Mouse (Mus musculus): ENCODE results near the gene Olfr1170. TPM values are rescaled to one million over a fixed set of nuclear protein-coding genes. Genes with fewer than 3 reads are reported as not detected.

The Olfr1170 gene
- not detected in 3 replicates for total RNA-seq (2017)

DNA sequence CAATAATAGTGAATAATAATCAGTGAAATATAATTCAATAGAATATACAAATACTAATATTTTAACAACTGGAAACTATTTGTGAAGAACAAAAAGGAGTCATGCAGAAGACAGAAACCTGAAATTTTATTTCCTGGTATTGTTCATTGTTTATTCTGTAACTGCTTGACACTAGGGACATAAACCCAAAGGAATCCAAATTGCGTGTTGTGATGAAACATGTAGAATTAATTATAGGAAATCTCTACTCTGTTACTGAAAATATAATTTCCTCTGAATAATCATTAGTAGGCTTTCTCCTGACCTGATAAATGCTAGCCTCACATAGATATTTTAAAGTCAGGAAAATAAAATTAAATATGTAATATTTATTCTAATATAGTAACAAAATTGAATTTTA is at the start of gene Olfr1170:
Gene Olfr1170, minus strand, starts transcription at position 101 of the 400 bp plus-strand sequence.
- no peak for ATAC-seq (replicated peaks; ENCODE audit: insufficient number of reproducible peaks, low FRiP score, low TSS enrichment, poor library complexity, severe bottlenecking)

DNA sequence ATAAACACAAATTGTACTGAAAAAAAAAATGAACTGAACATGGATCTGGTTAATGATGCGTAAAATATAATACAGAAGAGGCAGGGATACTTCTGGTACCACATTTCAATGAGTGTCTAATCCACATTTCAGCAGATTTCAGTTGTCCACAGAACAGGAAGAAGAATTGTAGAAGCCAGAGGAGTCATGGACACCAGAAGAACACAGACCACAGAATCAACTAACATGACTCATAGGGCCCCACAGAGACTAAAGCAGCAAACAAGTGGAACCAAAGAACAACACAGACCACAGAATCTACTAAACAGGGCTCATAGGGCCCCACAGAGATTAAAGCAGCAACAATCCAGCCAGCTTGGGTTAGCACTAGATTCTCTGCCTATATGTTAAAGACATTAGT is 7.3 kb downstream of the Olfr1170 start:
- no peak for ATAC-seq (replicated peaks; ENCODE audit: insufficient number of reproducible peaks, low FRiP score, low TSS enrichment, poor library complexity, severe bottlenecking)

DNA sequence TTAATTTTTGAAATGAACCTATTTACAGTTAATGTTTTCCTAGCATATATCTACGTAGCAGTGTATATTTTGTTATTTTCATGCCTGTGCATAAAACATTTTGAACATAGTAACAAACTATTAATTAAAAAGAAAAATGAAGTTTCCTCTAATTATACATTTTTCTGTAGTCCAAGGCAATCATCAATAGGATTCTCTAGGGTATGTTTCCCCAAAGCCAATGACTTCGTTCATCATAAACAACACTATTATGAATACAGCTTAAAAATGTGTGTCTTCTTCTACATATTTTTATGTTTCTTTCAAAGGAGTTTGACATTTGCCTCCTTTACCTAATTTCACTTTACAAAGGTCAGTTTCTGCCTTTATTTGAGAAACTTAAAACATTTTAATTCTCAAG is 46.6 kb downstream of the Olfr1170 start, which contains the start of gene Olfr1168:
Gene Olfr1168, plus strand, starts transcription at position 301 of the 400 bp plus-strand sequence.
- no peak for ATAC-seq (replicated peaks; ENCODE audit: insufficient number of reproducible peaks, low FRiP score, low TSS enrichment, poor library complexity, severe bottlenecking)

Other genes with a start within 250 kb of the Olfr1170 start
- not detected in 3 replicates for gene Olfr1158, start 238.2 kb downstream of the Olfr1170 start, total RNA-seq (2017)
- gene Olfr1160, start 220.1 kb downstream of the Olfr1170 start, total RNA-seq (2017): 0.32 TPM in 1 of 3 replicates, not detected in the others
- gene Olfr1161, start 205.6 kb downstream of the Olfr1170 start, total RNA-seq (2017): not detected in 3 replicates
- not detected in 3 replicates for gene Olfr73, start 190.6 kb downstream of the Olfr1170 start, total RNA-seq (2017)
- gene Olfr1162, start 177.2 kb downstream of the Olfr1170 start, total RNA-seq (2017): not detected in 3 replicates
- gene Olfr1163, start 156.5 kb downstream of the Olfr1170 start, total RNA-seq (2017): not detected in 3 replicates
- not detected in 3 replicates for gene Olfr1164, start 134.4 kb downstream of the Olfr1170 start, total RNA-seq (2017)
- not detected in 3 replicates for gene Olfr1166, start 100.1 kb downstream of the Olfr1170 start, total RNA-seq (2017)
- not detected in 3 replicates for gene Olfr1167, start 73.1 kb downstream of the Olfr1170 start, total RNA-seq (2017)
- gene Olfr1168, start 46.5 kb downstream of the Olfr1170 start, total RNA-seq (2017): not detected in 3 replicates
- 0.53 TPM in 1 of 3 replicates, not detected in the others for gene Olfr1173, start 51.5 kb upstream of the Olfr1170 start, total RNA-seq (2017)
- gene Olfr1174-ps, start 86.8 kb upstream of the Olfr1170 start, total RNA-seq (2017): not detected in 3 replicates
- 0.19 TPM in 1 of 3 replicates, not detected in the others for gene Olfr1175-ps, start 98.9 kb upstream of the Olfr1170 start, total RNA-seq (2017)
- not detected in 3 replicates for gene Olfr1176, start 108.4 kb upstream of the Olfr1170 start, total RNA-seq (2017)
- not detected in 3 replicates for gene Olfr1177-ps, start 118.2 kb upstream of the Olfr1170 start, total RNA-seq (2017)
- not detected in 3 replicates for gene Olfr1178, start 158.7 kb upstream of the Olfr1170 start, total RNA-seq (2017)
- not detected in 3 replicates for gene Olfr1179, start 178.1 kb upstream of the Olfr1170 start, total RNA-seq (2017)
- not detected in 3 replicates for gene Olfr1180, start 190.8 kb upstream of the Olfr1170 start, total RNA-seq (2017)
- not detected in 3 replicates for gene Olfr1181, start 197.8 kb upstream of the Olfr1170 start, total RNA-seq (2017)
- not detected in 3 replicates for gene Gm13757, start 220.8 kb upstream of the Olfr1170 start, total RNA-seq (2017)
- gene Olfr1183, start 226.5 kb upstream of the Olfr1170 start, total RNA-seq (2017): 0.19 TPM in 1 of 3 replicates, not detected in the others

Measured in monocyte, adult 5-6 weeks (primary cell).